Mouse (Mus musculus): Measurements from ENCODE around the gene Ep300. TPM values are rescaled to one million over a fixed set of nuclear protein-coding genes. Genes with fewer than 3 reads are reported as not detected.
"Not testable (repeated sequence)": the region's sequence is repeated elsewhere in the genome, so short reads cannot be mapped to it uniquely, and the experiment has no call there.

Gene Ep300
- total RNA-seq, 4 experiments from 2014 or later: 40.2 to 48.8 (median 46.7) TPM

GRCm38 (mm10) chr15:81594146-81594696 lies 9.1 kb downstream of the Ep300 start:
- no peak for DNase-seq (ENCODE audit: low spot score)

DNA sequence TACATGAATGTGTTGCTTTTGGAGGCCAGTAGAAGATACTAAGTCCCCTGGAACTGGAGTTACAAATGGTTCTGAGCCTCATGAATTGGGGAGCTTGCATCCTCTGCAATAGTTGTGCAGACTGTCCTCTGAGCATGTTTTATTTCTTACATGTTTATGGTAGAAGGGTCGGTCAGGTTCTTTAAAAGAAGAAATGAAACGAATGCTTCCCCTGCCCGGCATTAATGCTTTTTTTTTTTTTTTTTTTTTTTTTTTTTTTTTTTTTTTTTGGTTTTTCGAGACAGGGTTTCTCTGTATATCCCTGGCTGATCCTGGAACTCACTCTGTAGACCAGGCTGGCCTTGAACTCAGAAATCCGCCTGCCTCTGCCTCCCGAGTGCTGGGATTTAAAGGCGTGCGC lies 13.6 kb downstream of the Ep300 start:
- not testable (repeated sequence) for DNase-seq (ENCODE audit: low spot score)

DNA sequence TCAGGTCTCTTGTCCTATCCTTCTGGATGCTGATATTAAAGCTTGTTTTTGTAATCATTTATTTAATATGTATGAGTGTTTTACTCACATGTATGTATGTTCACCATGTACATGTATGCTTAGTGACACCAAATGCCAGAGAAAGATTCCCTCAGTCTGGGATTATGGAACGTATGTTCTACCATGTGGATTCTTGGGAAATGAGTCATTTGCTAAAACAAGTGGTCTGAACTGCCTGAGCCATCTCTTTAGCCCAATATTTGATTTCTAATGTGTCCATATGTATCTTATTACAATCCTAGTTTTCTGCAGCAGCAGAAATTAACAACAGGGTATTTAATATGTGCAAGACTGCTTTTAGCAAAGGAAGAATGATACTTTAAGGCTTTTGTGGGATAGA lies 20.1 kb downstream of the Ep300 start:
- no peak for DNase-seq (ENCODE audit: low spot score)

DNA sequence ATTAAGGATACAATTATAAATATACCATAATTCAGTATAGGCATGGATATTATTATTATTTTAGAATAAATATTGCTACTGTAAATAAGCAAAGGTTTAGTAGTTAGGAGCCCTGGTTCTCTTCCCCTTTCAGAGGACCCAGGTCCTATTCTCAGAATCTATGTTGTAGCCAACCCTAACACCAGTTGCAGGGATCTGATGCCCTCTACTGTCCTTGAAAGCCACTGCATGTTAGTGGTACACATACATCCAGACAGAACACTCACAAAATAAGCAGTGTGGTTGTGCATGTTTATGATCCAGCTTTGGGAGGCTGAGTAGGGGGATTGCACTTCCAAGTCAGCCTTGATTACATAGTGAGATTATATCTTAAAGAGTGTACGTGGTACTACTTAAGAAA lies 21.5 kb downstream of the Ep300 start:
- DNase-seq (ENCODE audit: low spot score): peak; percentile 16

DNA sequence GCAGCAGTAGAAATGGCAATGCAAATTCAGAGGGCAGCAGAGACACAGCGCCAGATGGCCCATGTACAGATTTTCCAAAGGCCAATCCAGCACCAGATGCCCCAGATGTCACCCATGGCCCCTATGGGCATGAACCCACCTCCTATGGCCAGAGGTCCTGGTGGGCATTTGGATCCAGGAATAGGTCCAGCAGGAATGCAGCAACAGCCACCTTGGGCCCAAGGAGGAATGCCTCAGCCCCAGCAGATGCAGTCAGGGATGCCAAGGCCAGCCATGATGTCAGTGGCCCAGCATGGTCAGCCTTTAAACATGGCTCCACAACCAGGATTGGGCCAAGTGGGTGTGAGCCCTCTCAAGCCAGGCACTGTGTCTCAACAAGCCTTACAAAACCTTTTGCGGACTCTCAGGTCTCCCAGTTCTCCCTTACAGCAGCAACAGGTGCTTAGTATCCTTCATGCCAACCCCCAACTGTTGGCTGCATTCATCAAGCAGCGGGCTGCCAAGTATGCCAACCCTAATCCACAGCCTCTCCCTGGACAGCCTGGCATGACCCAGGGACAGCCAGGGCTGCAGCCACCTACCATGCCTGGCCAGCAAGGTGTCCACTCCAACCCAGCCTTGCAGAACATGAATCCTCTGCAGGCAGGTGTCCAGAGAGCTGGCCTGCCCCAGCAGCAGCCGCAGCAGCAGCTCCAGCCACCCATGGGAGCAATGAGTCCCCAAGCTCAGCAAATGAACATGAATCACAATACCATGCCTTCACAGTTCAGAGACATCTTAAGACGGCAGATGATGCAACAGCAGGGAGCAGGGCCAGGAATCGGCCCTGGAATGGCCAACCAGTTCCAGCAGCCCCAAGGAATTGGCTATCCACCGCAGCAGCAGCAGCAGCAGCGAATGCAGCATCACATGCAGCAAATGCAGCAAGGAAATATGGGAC lies 64.6 kb downstream of the Ep300 start:
- DNase-seq (ENCODE audit: low spot score): peak; percentile 6

DNA sequence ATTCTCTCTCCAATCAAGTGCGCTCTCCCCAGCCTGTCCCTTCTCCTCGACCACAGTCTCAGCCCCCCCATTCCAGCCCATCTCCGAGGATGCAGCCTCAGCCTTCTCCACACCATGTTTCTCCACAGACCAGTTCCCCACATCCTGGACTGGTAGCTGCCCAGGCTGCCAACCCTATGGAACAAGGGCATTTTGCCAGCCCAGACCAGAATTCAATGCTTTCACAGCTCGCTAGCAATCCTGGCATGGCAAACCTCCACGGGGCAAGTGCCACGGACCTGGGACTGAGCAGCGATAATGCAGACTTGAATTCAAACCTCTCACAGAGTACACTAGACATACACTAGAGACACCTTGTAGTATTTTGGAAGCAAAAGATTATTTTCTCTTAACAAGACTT lies 65.5 kb downstream of the Ep300 start:
- DNase-seq (ENCODE audit: low spot score): no peak

GRCm38 (mm10) chr15:81661701-81662100 lies 76.5 kb downstream of the Ep300 start:
- no peak for DNase-seq (ENCODE audit: low spot score)

- DNase-seq (ENCODE audit: low spot score): no peak
Measured at GRCm38 (mm10) chr15:81663281-81663680, 78.1 kb downstream of the Ep300 start.

DNA sequence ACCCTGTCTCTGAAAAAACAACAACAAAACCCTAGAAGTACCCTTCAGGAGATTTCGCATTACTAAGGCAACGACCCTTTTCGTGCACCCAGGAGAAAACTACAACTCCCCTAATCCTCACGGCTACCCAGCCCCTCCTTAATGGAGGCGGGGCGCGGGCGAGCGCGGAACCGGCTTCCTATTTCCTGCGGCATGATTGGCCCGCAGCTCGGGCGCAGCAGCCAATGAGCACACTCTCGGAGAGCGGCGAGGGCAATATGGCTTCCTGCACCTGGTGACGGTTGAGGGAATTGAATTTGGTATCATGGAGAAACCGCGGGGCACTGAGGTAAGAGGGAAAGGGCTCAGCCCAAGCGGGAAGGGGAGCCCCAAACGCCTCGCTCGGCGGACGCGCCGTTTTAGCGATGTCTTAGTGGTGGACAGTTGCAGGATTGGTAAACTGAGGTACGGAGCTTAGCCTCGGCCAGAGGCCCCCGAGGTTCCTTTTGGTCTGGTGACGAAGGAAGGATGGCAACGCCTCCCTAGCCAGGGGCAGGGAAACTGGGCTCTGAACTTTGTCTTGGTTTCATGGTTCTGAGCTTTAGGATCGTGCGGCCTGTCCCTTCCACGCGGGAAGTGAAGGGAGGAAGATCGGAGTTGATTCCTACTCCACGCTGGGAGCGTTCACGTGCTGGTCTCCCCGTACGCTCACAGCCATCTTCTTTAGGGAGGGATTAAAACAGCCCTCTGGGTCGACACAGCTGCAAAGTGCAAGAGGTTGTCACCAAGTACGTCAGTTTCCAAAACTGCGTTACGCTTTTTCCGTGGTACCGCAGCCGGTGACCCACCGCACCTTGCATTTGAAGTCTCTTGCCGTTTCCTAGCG lies 78.8 kb downstream of the Ep300 start, which contains the start of gene L3mbtl2:
Gene L3mbtl2, plus strand, starts transcription at position 193 of the 865 bp plus-strand sequence.
- peak; percentile 88 for DNase-seq (ENCODE audit: low spot score)

GRCm38 (mm10) chr15:81666957-81667356 lies 81.8 kb downstream of the Ep300 start:
- no peak for DNase-seq (ENCODE audit: low spot score)

DNA sequence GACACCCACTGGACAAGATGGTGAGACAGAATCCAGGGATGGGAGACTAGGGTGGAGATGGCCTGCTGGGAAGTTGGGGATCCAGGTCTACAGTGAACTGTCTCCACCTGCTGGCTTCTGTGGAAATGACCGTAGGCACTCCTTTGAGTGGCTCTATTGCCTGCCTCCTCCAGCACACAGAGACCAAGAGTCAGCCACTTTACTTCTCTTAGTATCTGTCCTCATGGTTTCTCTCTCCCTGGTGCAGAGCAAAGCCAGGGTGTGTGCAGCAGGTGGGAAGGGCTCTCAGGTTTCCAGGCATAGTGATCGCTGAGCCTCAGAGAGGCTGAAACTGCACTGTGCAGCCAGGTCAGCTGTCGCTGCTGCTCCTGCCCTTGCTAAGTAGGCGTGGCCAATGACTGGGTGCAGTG lies 85.1 kb downstream of the Ep300 start:
- DNase-seq (ENCODE audit: low spot score): no peak

- no peak for DNase-seq (ENCODE audit: low spot score)
Measured at GRCm38 (mm10) chr15:81676637-81677036, 91.5 kb downstream of the Ep300 start.

- no peak for DNase-seq (ENCODE audit: low spot score)
Measured at GRCm38 (mm10) chr15:81680301-81680805, 95.2 kb downstream of the Ep300 start.

GRCm38 (mm10) chr15:81693366-81693966 lies 108.3 kb downstream of the Ep300 start:
- DNase-seq (ENCODE audit: low spot score): no peak

GRCm38 (mm10) chr15:81693967-81694881 lies 109.1 kb downstream of the Ep300 start:
- DNase-seq (ENCODE audit: low spot score): peak; percentile 72

DNA sequence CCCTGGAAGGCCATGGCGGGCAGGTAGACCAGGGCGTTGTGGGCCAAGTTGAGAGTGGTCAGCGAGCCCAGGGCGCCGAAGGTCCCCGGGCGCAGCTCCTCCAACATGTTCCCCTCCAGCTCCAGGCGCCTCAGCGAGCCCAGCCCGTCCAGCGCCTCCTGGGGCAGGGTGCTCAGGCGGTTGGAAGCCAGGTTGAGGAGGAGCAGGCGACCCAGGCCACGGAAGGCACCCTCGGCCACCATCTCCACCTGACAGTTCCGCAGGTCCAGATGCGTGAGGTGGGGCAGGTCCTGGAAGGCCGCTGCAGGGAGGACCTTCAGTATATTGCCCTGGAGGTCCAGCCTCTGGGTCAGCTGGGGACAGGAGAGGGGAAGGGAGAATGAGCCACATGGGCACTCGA lies 109.7 kb downstream of the Ep300 start:
- no peak for DNase-seq (ENCODE audit: low spot score)

DNA sequence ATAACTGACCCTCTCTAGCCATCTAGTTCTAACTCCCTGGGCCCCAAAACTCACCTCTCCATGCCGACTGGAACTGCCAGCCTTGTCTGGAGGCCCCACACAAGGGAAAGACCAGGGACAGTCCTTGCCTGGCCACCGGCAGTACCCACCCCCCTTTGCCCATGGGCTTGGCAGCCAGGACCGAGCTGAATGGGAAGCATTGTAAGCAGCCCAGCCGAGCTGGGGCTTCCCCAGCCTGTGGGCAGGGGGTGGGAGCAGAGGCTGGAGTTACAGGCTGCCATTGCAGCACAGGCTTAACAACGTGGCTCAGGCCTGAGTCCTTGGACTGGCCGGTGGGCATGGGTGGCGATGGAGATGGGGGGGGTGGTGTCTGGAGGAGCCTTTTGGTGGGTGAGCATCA lies 112.0 kb downstream of the Ep300 start, which contains the start of gene Chadl:
Gene Chadl, minus strand, starts transcription at position 113 of the 400 bp plus-strand sequence.
- DNase-seq (ENCODE audit: low spot score): no peak

GRCm38 (mm10) chr15:81697847-81698246 lies 112.7 kb downstream of the Ep300 start:
- no peak for DNase-seq (ENCODE audit: low spot score)

DNA sequence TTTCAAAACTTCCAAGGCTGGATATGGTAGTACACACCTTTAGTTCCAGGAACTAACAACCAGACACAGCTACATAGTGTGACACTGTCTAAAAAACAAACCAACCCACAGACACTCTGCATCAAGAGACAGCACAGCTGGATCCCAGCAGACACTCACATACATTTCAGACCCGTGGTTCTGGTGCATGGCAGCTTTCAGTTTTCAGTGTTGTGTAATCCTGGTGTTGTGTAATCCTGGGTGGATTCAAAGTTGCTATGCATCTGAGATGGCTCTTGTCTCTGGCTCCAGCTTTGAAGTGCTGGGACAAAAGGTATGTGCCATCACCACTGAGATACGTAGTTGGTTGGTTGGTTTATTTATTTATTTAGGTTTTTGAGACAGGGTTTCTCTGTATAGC lies 113.4 kb downstream of the Ep300 start:
- DNase-seq (ENCODE audit: low spot score): no peak

DNA sequence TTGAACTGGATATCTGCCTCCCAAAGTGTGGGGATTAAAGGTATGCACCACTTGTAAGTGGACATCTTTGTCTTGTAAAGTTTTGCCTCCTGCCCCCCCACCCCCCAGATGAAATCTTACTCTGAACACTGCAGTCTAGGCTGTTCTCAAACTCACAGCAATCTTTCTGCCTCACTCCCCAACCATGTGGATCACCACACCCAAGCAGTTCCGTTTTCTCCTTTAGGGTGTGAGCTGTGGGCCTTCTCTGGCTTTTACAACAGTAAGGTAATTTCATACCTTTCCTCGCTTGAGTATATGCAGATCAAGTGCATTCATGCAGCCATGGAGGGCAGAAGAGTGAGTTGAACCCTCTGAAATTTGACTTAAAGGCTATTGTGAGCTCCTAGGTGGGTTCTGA lies 115.0 kb downstream of the Ep300 start:
- DNase-seq (ENCODE audit: low spot score): no peak
